ENCODE assay signal across 10 mouse cellular contexts in the genomic region with DNA sequence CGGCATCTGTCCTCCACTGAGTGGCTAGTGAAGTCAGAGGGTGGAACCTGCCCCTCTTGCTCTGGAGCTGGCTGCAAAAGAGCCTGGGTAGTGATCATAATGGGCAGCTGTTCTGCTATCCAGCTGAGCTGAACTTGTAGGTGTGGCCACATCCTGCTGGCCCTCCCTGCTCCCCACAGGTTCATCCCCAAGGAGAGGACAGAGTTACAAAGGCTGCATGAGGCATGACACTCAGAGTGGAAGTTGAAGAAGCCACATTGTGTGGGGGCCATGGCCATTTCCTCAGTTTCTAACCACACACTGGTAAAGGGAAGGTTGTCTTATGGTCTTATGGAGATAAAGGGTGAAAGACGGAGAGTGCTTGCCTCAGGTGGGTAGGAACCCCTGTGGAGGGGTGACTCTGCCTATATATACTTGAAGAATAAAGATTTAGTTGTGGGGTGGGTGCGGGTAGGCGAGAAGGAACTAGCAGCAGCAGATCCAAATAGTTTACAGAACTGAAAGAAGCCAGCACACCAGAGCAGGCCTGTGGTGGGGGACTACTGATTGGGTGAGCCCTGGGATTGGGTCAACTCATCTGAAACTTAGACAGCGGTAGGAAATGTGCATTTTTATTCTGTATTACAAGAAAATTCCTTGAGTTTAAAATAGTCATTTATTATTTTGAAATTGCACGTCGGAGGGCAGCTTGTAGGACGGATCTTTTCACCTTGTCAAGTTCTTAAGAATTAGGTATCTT. TPM values are rescaled to one million over a fixed set of nuclear protein-coding genes. Genes with fewer than 3 reads are reported as not detected.
DNase-seq lines count a peak whose midpoint lies in the region; ATAC-seq lines count a peak whose summit lies in the region.
"Had no signal": no experiment of that assay in that cellular context is flagged by ENCODE, and none has a peak within 500 bp of the region (broad histone marks: within the 10 kb centered on the region; RNA-seq: fewer than 3 reads in every experiment).

No protein-coding gene starts in this region.

- peaks cover 97% of the 10 kb centered on the region for H3K4me1 ChIP-seq in megakaryocyte, embryonic 14.5 days
- no peaks in the 10 kb centered on the region for H3K4me1 ChIP-seq in hindbrain, embryonic 16.5 days (ENCODE audit: control insufficient read depth, insufficient read depth, low read depth, low read length)

- WGBS in hindbrain, embryonic 16.5 days: 88% methylated on average over 8 of the region's 8 CpGs

- H3K9me3 ChIP-seq in megakaryocyte, embryonic 14.5 days: no peaks in the 10 kb centered on the region
- no peaks in the 10 kb centered on the region for H3K9me3 ChIP-seq in hindbrain, embryonic 16.5 days (ENCODE audit: control insufficient read depth, low read length)
- H3K9me3 ChIP-seq: midbrain, embryonic 12.5 days had no signal

- H3K27ac ChIP-seq in hindbrain, embryonic 16.5 days (ENCODE audit: low read depth, low read length): no peak overlapping the region; the same call in 1 of the 2 replicates
- H3K27ac ChIP-seq: midbrain, embryonic 12.5 days had no signal

- H3K27me3 ChIP-seq in megakaryocyte, embryonic 14.5 days (replicated peaks): no peaks in the 10 kb centered on the region
- H3K27me3 ChIP-seq in hindbrain, embryonic 16.5 days (replicated peaks; ENCODE audit: control insufficient read depth, insufficient read depth, low read length): no peaks in the 10 kb centered on the region
- H3K27me3 ChIP-seq: midbrain, embryonic 12.5 days had no signal

- peak; percentile 59 for DNase-seq in kidney, adult 9 months
- DNase-seq in kidney, postnatal 14 days: no peak
- peak; percentile 59 for DNase-seq in A20 (ENCODE audit: low read depth, low spot score)
- no peak for DNase-seq in adrenal gland, postnatal 14 days

- peak; percentile 31; the same call in 1 of the 2 replicates for ATAC-seq in erythroid progenitor cell, adult 5-6 weeks (replicated peaks; ENCODE audit: low FRiP score, poor library complexity, severe bottlenecking)
- no peak for ATAC-seq in hindbrain, embryonic 16.5 days
- ATAC-seq in frontal cortex, adult (ENCODE audit: low TSS enrichment): no peak
- ATAC-seq: forebrain, embryonic 16.5 days had no signal

- no peak overlapping the region for H3K4me2 ChIP-seq in hindbrain, embryonic 16.5 days (ENCODE audit: low read length)
- H3K4me2 ChIP-seq: midbrain, embryonic 12.5 days had no signal

- H3K4me3 ChIP-seq in megakaryocyte, embryonic 14.5 days (replicated peaks): peak overlapping the region; percentile 79
- H3K4me3 ChIP-seq in hindbrain, embryonic 16.5 days (ENCODE audit: low read length): no peak overlapping the region
- H3K4me3 ChIP-seq: midbrain, embryonic 12.5 days had no signal

- H3K36me3 ChIP-seq in megakaryocyte, embryonic 14.5 days (replicated peaks; ENCODE audit: low read length): peaks cover 87% of the 10 kb centered on the region
- 0 out of 2 replicates have a peak, but pooled peaks cover 7% of the 10 kb centered on the region for H3K36me3 ChIP-seq in hindbrain, embryonic 16.5 days (ENCODE audit: control insufficient read depth, insufficient read depth, low read length)

- no peak overlapping the region for H3K9ac ChIP-seq in hindbrain, embryonic 16.5 days (ENCODE audit: low read depth, low read length)
- H3K9ac ChIP-seq: midbrain, embryonic 12.5 days had no signal

RNA-seq across cellular contexts. Expression of a gene that starts 16.2 kb away (rescaled TPM):
- total RNA-seq in erythroid progenitor cell, adult 5-6 weeks (2015; ENCODE audit: low replicate concordance): 2.1 TPM in 1 of 2 replicates, not detected in the other
- total RNA-seq in erythroid progenitor cell, adult 5-6 weeks (2017; ENCODE audit: low replicate concordance): 13.0 TPM in 1 of 2 replicates, not detected in the other
- polyA plus RNA-seq in megakaryocyte, embryonic 14.5 days (2012; ENCODE audit: insufficient read depth, low replicate concordance): not detected in 2 replicates
- 1.9 TPM in 2 replicates for polyA plus RNA-seq in hindbrain, embryonic 16.5 days (2015; fragmentation: Nextera tagmentation; extraction: Ambion mirVana)
- total RNA-seq in adrenal gland, postnatal 14 days (2021): 1.2 and 2.0 TPM in 2 replicates

RNA-seq across cellular contexts. Expression of a gene that starts 18.6 kb away (rescaled TPM):
- 53.7 and 58.7 TPM in 2 replicates for total RNA-seq in erythroid progenitor cell, adult 5-6 weeks (2015; ENCODE audit: low replicate concordance)
- 63.1 and 64.9 TPM in 2 replicates for total RNA-seq in erythroid progenitor cell, adult 5-6 weeks (2017; ENCODE audit: low replicate concordance)
- polyA plus RNA-seq in megakaryocyte, embryonic 14.5 days (2012; ENCODE audit: insufficient read depth, low replicate concordance): 23.4 and 34.8 TPM in 2 replicates
- polyA plus RNA-seq in hindbrain, embryonic 16.5 days (2015; fragmentation: Nextera tagmentation; extraction: Ambion mirVana): 22.7 and 24.0 TPM in 2 replicates
- 69.1 and 76.3 TPM in 2 replicates for total RNA-seq in adrenal gland, postnatal 14 days (2021)

RNA-seq across cellular contexts. Expression of a gene that starts 19.7 kb away (rescaled TPM):
- total RNA-seq in erythroid progenitor cell, adult 5-6 weeks (2015; ENCODE audit: low replicate concordance): 5.0 TPM in 1 of 2 replicates, not detected in the other
- 1.3 and 3.9 TPM in 2 replicates for total RNA-seq in erythroid progenitor cell, adult 5-6 weeks (2017; ENCODE audit: low replicate concordance)
- 1.2 and 1.4 TPM in 2 replicates for polyA plus RNA-seq in megakaryocyte, embryonic 14.5 days (2012; ENCODE audit: insufficient read depth, low replicate concordance)
- polyA plus RNA-seq in hindbrain, embryonic 16.5 days (2015; fragmentation: Nextera tagmentation; extraction: Ambion mirVana): 1.4 TPM in 2 replicates
- total RNA-seq in adrenal gland, postnatal 14 days (2021): 1.3 and 2.9 TPM in 2 replicates

RNA-seq across cellular contexts. Expression of a gene that starts 59.4 kb away (rescaled TPM):
- total RNA-seq in erythroid progenitor cell, adult 5-6 weeks (2015; ENCODE audit: low replicate concordance): 2.2 and 12.2 TPM in 2 replicates
- total RNA-seq in erythroid progenitor cell, adult 5-6 weeks (2017; ENCODE audit: low replicate concordance): 0.61 and 4.2 TPM in 2 replicates
- polyA plus RNA-seq in megakaryocyte, embryonic 14.5 days (2012; ENCODE audit: insufficient read depth, low replicate concordance): 0.50 TPM in 1 of 2 replicates, not detected in the other
- polyA plus RNA-seq in hindbrain, embryonic 16.5 days (2015; fragmentation: Nextera tagmentation; extraction: Ambion mirVana): 1.2 and 2.0 TPM in 2 replicates
- 48.0 and 62.9 TPM in 2 replicates for total RNA-seq in adrenal gland, postnatal 14 days (2021)

Comparison
In these comparisons a context has a peak if more than half of its experiments do, and no peak if none do; other contexts are left out.
1. DNase-seq: peak in kidney, adult 9 months (single experiment) and A20 (single experiment); none in kidney, postnatal 14 days (single experiment) and adrenal gland, postnatal 14 days (single experiment).